Mouse (Mus musculus) testis, adult 2 months (tissue): ENCODE data around the gene Sec14l2.

Experiments
- CTCF ChIP-seq: fragments of 200-500 bp; IDR thresholded peaks from 2 replicates; pipeline ENCODE4 v1.5.1; 2012; ENCODE audit warnings: low read depth, mild to moderate bottlenecking, inconsistent platforms, low read length, moderate library complexity; ENCODE audit not compliant: control insufficient read depth, insufficient read depth, insufficient replicate concordance
- POLR2A ChIP-seq: fragments of 200-500 bp; IDR thresholded peaks from 2 replicates; pipeline ENCODE4 v1.6.1; 2012; ENCODE audit warnings: low read depth, mild to moderate bottlenecking, inconsistent platforms, low read length, moderate library complexity; ENCODE audit not compliant: control insufficient read depth

- TF ChIP-seq CTCF (no peak), POLR2A (no peak)
Observed at GRCm38 (mm10) chr11:4146381-4146780, 23.2 kb upstream of the Sec14l2 start.
